Mouse (Mus musculus) intestine, embryonic 15.5 days (tissue): Measurements from ENCODE around the gene Rpl29. TPM values are rescaled to one million over a fixed set of nuclear protein-coding genes. Genes with fewer than 3 reads are reported as not detected.

Experiments used
- ATAC-seq: fragments of 200-750 bp; cut with Nextera tagmentation; 2 replicates; pipeline ENCODE4 v1.8.0; 2017; ENCODE audit warnings: moderate TSS enrichment, moderate library complexity
- H3K27ac ChIP-seq: fragments of 300-500 bp; sonication (generic); 2 replicates; pipeline ENCODE4 v1.5.1; 2015; ENCODE audit warnings: mild to moderate bottlenecking, inconsistent platforms
- H3K27me3 ChIP-seq: fragments of 300-500 bp; sonication (generic); replicated peaks from 2 replicates; pipeline ENCODE4 v1.6.1; 2015; ENCODE audit warnings: inconsistent platforms
- H3K36me3 ChIP-seq: fragments of 300-500 bp; sonication (generic); 2 replicates; pipeline ENCODE4 v1.6.1; 2015; ENCODE audit warnings: inconsistent platforms
- H3K4me1 ChIP-seq: fragments of 300-500 bp; sonication (generic); replicated peaks from 2 replicates; pipeline ENCODE4 v1.6.1; 2015; ENCODE audit warnings: inconsistent platforms
- H3K4me2 ChIP-seq: fragments of 300-500 bp; sonication (generic); replicated peaks from 2 replicates; pipeline ENCODE4 v1.6.1; 2015; ENCODE audit warnings: mild to moderate bottlenecking, inconsistent platforms
- H3K4me3 ChIP-seq: fragments of 300-500 bp; sonication (generic); replicated peaks from 2 replicates; pipeline ENCODE4 v1.5.1; 2015; ENCODE audit warnings: inconsistent platforms
- H3K9ac ChIP-seq: fragments of 300-500 bp; sonication (generic); 2 replicates; pipeline ENCODE4 v1.6.1; 2015; ENCODE audit warnings: inconsistent platforms
- H3K9me3 ChIP-seq: fragments of 300-500 bp; sonication (generic); 2 replicates; pipeline ENCODE4 v1.6.1; 2016; ENCODE audit warnings: inconsistent platforms
- WGBS: fragments of 180-500 bp; shearing (Covaris S2); methylation state at CpG from one replicate; pipeline ENCODE4 v1.1.7; 2015; 5-methylcytosine and 5-hydroxymethylcytosine counted together
- polyA plus RNA-seq: library from polyadenylated mRNA; unstranded; fragments of >200 nt; fragmentation: Nextera tagmentation; extraction: Ambion mirVana; gene quantifications from 2 replicates; pipeline ENCODE4 v1.2.1, GENCODE M21; 2015

Gene Rpl29
- polyA plus RNA-seq, 1 experiment from 2014 or later: 1,002 TPM

DNA sequence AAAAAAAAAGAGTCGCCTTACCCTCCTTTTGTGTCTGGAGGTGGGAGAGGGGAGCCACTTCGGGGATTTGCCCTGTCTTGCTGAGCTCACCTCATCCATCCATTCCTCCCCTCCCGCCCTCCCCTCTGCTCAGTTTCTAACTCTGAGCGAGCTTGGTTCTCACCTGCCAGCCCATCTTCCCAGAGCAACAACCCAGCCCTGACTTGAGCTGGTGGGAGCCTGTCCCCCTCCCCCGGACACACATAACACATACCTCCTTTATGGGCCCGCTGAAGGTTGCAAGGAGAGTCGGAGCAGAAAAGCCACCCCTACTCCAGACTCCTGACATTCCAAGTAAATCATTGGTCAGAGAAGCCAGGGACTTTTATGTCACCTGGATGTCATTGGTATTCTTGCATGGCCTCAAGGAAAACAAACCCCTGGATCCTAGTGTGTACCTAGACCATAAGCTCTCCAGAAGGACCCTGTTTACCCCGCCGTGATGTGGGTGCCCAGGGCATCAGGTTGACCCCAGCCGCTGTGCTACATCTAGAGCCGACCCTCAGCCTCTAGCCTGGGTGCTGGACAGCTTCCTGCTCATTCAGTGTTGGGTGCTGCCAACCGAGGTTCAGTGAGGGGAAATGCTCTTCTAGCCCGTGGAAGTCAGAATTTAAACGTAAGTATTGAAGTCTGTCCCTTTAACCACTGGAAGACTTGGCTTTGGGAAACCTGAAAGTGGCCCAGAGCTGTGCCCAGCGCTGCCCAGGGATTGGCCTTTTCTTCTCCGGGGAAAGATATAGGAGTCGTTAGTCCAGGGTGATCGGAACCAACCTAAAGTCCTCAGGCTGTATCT is 8.0 kb upstream of the Rpl29 start:
- H3K9me3 ChIP-seq: no peaks in the 10 kb centered on the region
- 13% methylated on average over 18 of the region's 18 CpGs for WGBS
- no peak overlapping the region for H3K9ac ChIP-seq

DNA sequence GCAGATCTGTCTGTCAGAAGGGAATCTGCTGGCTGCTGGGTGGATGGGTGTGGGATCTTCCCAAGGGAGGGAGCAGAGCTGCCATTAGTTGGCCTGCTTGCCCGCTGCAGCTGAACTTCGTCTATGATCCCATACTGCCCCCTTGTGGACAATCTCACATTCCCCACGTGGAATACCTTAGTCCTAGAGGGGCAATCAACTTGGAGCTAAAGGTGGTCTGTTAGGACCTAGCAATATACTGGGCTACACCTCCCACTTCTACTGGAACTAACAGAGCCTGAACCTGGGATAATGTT is 7.4 kb upstream of the Rpl29 start:
- Histone ChIP-seq H3K4me2 (peak overlapping the region; percentile 47), H3K36me3 (no peaks in the 10 kb centered on the region), H3K9me3 (no peaks in the 10 kb centered on the region), H3K27ac (no peak overlapping the region), H3K4me3 (no peak overlapping the region), H3K4me1 (peaks cover 17% of the 10 kb centered on the region), H3K9ac (no peak overlapping the region), H3K27me3 (no peaks in the 10 kb centered on the region; the same call in 1 of the 2 replicates)
- peak; percentile 88 for ATAC-seq
- WGBS: 0% methylated on average over 3 of the region's 3 CpGs

More for the DNA sequence above, 8.0 kb upstream of the Rpl29 start:
- no peak overlapping the region for H3K27ac ChIP-seq
- no peak overlapping the region for H3K4me3 ChIP-seq
- peaks cover 17% of the 10 kb centered on the region for H3K4me1 ChIP-seq
- peak; percentile 29 for ATAC-seq
- H3K36me3 ChIP-seq: no peaks in the 10 kb centered on the region
- H3K4me2 ChIP-seq: peak overlapping the region; percentile 47
- H3K27me3 ChIP-seq: no peaks in the 10 kb centered on the region; the same call in 1 of the 2 replicates

- ATAC-seq: peak; percentile 50
- Histone ChIP-seq H3K4me3 (peak overlapping the region; percentile 78), H3K27ac (peak overlapping the region; percentile 91), H3K9ac (peak overlapping the region; percentile 78), H3K4me2 (peak overlapping the region; percentile 79), H3K36me3 (peaks cover 12% of the 10 kb centered on the region), H3K27me3 (no peaks in the 10 kb centered on the region), H3K4me1 (peaks cover 19% of the 10 kb centered on the region), H3K9me3 (no peaks in the 10 kb centered on the region)
- 13% methylated on average over 11 of the region's 11 CpGs for WGBS
These were observed 484 bp upstream of the Rpl29 start for GRCm38 (mm10) chr9:106428719-106429220.

DNA sequence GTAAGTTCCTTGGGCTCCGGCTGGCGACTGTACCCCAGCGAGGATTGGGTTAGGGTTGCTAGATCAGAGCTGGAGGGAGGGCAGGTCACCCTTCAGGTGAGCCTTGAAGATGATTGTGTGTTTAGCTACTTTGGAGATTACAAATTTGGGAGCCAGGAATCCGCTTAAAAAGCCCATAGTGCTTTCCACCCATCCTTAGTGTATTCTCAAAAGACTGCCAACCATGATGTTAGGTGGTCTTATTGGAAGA is 686 bp downstream of the Rpl29 start:
- peak overlapping the region; percentile 79 for H3K4me2 ChIP-seq
- H3K4me3 ChIP-seq: peak overlapping the region; percentile 78
- peak overlapping the region; percentile 93 for H3K27ac ChIP-seq
- H3K4me1 ChIP-seq: peaks cover 19% of the 10 kb centered on the region
- no peaks in the 10 kb centered on the region for H3K27me3 ChIP-seq
- H3K36me3 ChIP-seq: peaks cover 12% of the 10 kb centered on the region
- H3K9ac ChIP-seq: peak overlapping the region; percentile 78
- H3K9me3 ChIP-seq: no peaks in the 10 kb centered on the region
- no peak for ATAC-seq
- under 1% methylated on average over 4 of the region's 4 CpGs for WGBS

DNA sequence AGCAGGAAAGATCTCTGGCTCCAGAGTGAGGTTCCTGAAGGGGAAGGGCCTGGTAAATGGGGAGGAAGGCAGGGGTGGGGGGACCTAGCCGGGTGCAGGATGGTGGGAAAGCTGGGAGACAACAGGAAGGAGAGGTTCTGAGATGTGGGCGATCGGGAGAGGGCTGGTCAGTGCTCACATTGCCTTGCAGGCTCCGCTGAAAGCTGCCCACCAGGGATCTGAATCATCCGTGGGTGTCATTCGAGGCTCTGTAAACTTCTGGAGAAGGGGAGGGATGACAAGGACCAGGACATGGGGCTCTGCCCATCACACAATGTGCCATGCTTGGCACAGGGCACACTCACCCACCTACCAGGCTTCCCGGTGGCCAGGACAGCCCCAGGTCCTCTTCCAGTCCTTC is 4.1 kb downstream of the Rpl29 start:
- no peak for ATAC-seq
- no peak overlapping the region for H3K4me3 ChIP-seq

DNA sequence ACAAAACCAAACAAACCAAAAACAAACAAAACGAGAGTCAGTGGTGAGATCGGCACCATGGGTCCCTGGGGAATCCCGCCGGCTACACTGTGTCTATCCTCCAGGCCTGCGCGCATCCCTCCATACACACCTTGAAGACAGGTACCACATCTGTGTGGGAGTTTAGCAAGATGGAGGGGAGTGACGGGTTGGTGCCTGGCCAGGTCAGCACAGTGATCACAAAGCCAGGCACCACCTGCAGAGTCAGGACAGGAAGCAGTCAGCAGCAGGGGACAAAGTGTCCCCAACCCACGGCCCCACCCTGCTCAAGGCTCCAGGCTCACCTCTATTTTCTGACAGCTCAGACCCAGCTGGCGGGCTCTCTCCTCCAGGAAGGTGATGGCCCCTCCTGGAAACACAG is 7.3 kb downstream of the Rpl29 start:
- ATAC-seq: no peak
- H3K4me1 ChIP-seq: peaks cover 39% of the 10 kb centered on the region
- H3K27ac ChIP-seq: no peak overlapping the region
- H3K36me3 ChIP-seq: peaks cover 10% of the 10 kb centered on the region
- peak overlapping the region; percentile 93 for H3K4me2 ChIP-seq
- H3K9me3 ChIP-seq: no peaks in the 10 kb centered on the region
- WGBS: 76% methylated on average over 9 of the region's 9 CpGs
- H3K27me3 ChIP-seq: no peaks in the 10 kb centered on the region
- 0 out of 2 replicates have a peak overlapping the region, but pooled peaks have one; percentile 17 for H3K9ac ChIP-seq
- no peak overlapping the region for H3K4me3 ChIP-seq

More for the DNA sequence above, 4.1 kb downstream of the Rpl29 start:
- H3K9me3 ChIP-seq: no peaks in the 10 kb centered on the region
- 0 out of 2 replicates have a peak overlapping the region, but pooled peaks have one; percentile 9 for H3K27ac ChIP-seq
- H3K4me1 ChIP-seq: peaks cover 40% of the 10 kb centered on the region
- no peaks in the 10 kb centered on the region for H3K27me3 ChIP-seq
- H3K36me3 ChIP-seq: peaks cover 12% of the 10 kb centered on the region
- H3K9ac ChIP-seq: no peak overlapping the region
- no peak overlapping the region for H3K4me2 ChIP-seq
- 62% methylated on average over 7 of the region's 7 CpGs for WGBS

DNA sequence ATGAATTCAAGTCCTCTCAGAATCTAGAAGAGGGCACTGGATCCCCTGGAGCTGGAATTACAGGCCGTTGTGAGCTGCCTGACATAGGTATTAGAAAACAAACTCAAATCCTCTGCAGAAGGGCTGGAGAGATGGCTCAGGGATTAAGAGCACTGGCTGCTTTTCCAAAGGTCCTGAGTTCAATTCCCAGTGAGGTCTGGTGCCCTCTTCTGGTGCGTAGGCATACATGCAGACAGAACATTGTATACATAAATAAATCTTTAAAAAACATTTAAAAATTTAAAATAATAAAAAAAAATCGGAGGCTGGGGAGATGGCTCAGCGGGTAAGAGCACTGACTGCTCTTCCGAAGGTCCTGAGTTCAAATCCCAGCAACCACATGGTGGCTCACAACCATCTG is 13.4 kb downstream of the Rpl29 start:
- no peak for ATAC-seq
- no peaks in the 10 kb centered on the region for H3K9me3 ChIP-seq
- H3K4me2 ChIP-seq: no peak overlapping the region
- no peaks in the 10 kb centered on the region for H3K36me3 ChIP-seq
- H3K9ac ChIP-seq: no peak overlapping the region
- peaks cover 31% of the 10 kb centered on the region for H3K4me1 ChIP-seq
- H3K4me3 ChIP-seq: no peak overlapping the region
- no peak overlapping the region for H3K27ac ChIP-seq
- H3K27me3 ChIP-seq: no peaks in the 10 kb centered on the region
- 78% methylated on average over 5 of the region's 5 CpGs for WGBS

- Histone ChIP-seq H3K4me3 (no peak overlapping the region), H3K4me2 (no peak overlapping the region), H3K9ac (no peak overlapping the region), H3K9me3 (no peaks in the 10 kb centered on the region), H3K27ac (no peak overlapping the region), H3K27me3 (no peaks in the 10 kb centered on the region), H3K4me1 (peaks cover 39% of the 10 kb centered on the region), H3K36me3 (no peaks in the 10 kb centered on the region)
- ATAC-seq: no peak
- WGBS: 71% methylated on average over 4 of the region's 4 CpGs
These were observed 15.6 kb downstream of the Rpl29 start for GRCm38 (mm10) chr9:106444836-106445235.

GRCm38 (mm10) chr9:106447348-106447747 is 18.1 kb downstream of the Rpl29 start, which contains the start of the genes Abhd14b and Abhd14a:
TSS of gene Abhd14b (plus strand) at chr9:106447459.
TSS of gene Abhd14a (minus strand) at chr9:106447678.
- Histone ChIP-seq H3K4me2 (peak within 1 kb of the TSS; percentile 84), H3K4me3 (peak within 1 kb of the TSS; percentile 50), H3K4me1 (peaks cover 60% of the 10 kb centered on the region), H3K27ac (peak within 1 kb of the TSS; percentile 49), H3K9me3 (no peaks in the 10 kb centered on the region), H3K36me3 (no peaks in the 10 kb centered on the region), H3K9ac (peak within 1 kb of the TSS; percentile 53), H3K27me3 (no peaks in the 10 kb centered on the region)
- ATAC-seq: peak; percentile 90
- under 1% methylated on average over 24 of the region's 24 CpGs for WGBS

DNA sequence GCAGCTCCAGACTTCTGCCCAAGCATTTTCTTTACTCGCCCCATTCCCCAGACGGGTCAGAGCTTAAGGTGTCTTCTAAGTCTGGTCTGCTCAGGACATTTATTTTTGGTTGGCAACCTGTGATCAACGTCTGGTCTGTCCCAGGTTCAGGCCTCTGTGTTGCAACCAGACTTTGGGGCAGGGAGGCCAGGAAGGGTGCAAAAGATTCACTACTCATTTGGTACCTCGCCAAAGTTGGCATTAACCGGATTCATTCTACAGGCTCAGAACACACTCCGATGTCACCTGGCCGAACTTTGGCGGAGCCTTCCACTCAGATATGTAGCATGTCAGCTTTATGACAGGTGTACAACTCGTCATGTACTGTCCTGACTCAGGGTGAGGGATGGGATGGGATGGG is 18.7 kb downstream of the Rpl29 start:
- Histone ChIP-seq H3K36me3 (no peaks in the 10 kb centered on the region), H3K9me3 (no peaks in the 10 kb centered on the region), H3K4me3 (peak overlapping the region; percentile 45), H3K9ac (peak overlapping the region; percentile 53), H3K4me2 (peak overlapping the region; percentile 84), H3K4me1 (peaks cover 65% of the 10 kb centered on the region), H3K27ac (peak overlapping the region; percentile 49), H3K27me3 (no peaks in the 10 kb centered on the region)
- peak; percentile 7; the same call in 1 of the 2 replicates for ATAC-seq
- WGBS: 32% methylated on average over 9 of the region's 9 CpGs

GRCm38 (mm10) chr9:106448498-106449031 is 19.3 kb downstream of the Rpl29 start:
- Histone ChIP-seq H3K9ac (peak overlapping the region; percentile 53), H3K4me3 (peak overlapping the region; percentile 50), H3K4me2 (peak overlapping the region; percentile 84), H3K27ac (peak overlapping the region; percentile 49), H3K4me1 (peaks cover 69% of the 10 kb centered on the region), H3K9me3 (no peaks in the 10 kb centered on the region), H3K36me3 (no peaks in the 10 kb centered on the region), H3K27me3 (no peaks in the 10 kb centered on the region)
- under 1% methylated on average over 23 of the region's 23 CpGs for WGBS
- ATAC-seq: peak; percentile 66

- Histone ChIP-seq H3K4me3 (no peak overlapping the region), H3K36me3 (no peaks in the 10 kb centered on the region), H3K9ac (peak overlapping the region; percentile 11; the same call in 1 of the 2 replicates), H3K27ac (no peak overlapping the region; the same call in 1 of the 2 replicates), H3K27me3 (no peaks in the 10 kb centered on the region), H3K4me2 (0 out of 2 replicates have a peak overlapping the region, but pooled peaks have one; percentile 41), H3K9me3 (no peaks in the 10 kb centered on the region), H3K4me1 (peaks cover 77% of the 10 kb centered on the region)
- 90% methylated on average over 8 of the region's 8 CpGs for WGBS
- ATAC-seq: no peak
These were observed 20.7 kb downstream of the Rpl29 start for GRCm38 (mm10) chr9:106449947-106450346.
